Mouse (Mus musculus) brain, embryonic 14.5 days (tissue): Measurements from ENCODE around the gene BC049730. TPM values are rescaled to one million over a fixed set of nuclear protein-coding genes. Genes with fewer than 3 reads are reported as not detected.
"Not testable (repeated sequence)": the region's sequence is repeated elsewhere in the genome, so short reads cannot be mapped to it uniquely, and the experiment has no call there.

ENCODE experiments used
- DNase-seq: peaks from one replicate; pipeline ENCODE4 v3.0.0-alpha.2; 2011; ENCODE audit warnings: low read depth
- CTCF ChIP-seq: fragments of 200-500 bp; IDR thresholded peaks from 2 replicates; pipeline ENCODE4 v1.5.1; 2012; ENCODE audit warnings: inconsistent platforms, mild to moderate bottlenecking, moderate library complexity, borderline replicate concordance; ENCODE audit not compliant: insufficient read depth, insufficient read length; ENCODE audit errors: extremely low read depth
- POLR2A ChIP-seq: fragments of 200-500 bp; IDR thresholded peaks from 2 replicates; pipeline ENCODE4 v1.6.1; 2012; ENCODE audit warnings: mild to moderate bottlenecking, inconsistent platforms, borderline replicate concordance; ENCODE audit not compliant: poor library complexity, insufficient read depth, insufficient read length, severe bottlenecking; ENCODE audit errors: extremely low read depth
- polyA plus RNA-seq: library from polyadenylated mRNA; depleted of rRNA; stranded (reverse); fragments of >200 nt; gene quantifications from 2 replicates; pipeline ENCODE4 v1.2.3, GENCODE M21; 2012; rRNA removed

The BC049730 gene
- polyA plus RNA-seq, 1 experiment, result not detected

DNA sequence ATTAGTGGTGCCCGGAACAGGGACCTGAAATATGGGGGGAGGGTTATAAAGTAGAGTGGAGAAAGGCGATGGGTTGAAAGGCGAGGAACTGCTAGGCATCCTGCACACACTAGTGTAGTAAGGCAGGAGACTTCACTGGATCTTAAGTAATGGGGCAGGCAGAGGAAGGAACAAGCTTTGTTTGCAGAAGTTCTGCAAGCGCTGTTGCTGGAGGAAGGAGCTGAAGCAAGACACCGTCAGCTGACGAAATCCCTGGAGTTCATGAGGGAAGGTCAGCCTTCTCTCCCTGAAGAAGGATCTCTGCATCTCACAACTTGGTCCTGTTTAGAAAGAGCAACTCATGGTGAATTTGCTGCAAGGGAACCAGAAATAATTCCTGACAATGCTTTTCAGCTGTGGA is 6.0 kb downstream of the BC049730 start:
- no peak for TF ChIP-seq CTCF
- no peak for TF ChIP-seq POLR2A
- DNase-seq, result no peak

DNA sequence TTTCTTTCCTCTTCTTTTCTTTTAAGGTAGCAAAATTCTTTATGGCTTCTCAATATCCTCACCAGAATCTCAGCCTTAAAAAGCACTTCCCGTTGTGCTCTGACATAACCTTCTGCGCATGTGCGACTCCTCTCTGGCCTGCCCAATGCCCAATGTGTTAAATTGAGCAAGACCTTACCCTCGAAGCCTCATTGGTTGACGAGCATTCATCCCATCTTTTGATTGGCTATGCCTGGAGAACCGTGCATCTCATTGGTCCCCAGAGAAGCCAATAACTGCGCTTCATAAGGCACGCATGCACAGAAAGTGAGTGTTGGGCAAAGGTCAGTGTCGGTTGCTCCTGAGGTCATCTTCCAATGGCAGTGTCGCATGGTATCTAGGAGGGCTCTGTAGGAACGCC is 17.8 kb downstream of the BC049730 start, which contains the start of gene Gm4763:
Gene Gm4763, minus strand, starts transcription at position 101 of the 400 bp plus-strand sequence.
- DNase-seq, result not testable (repeated sequence)

DNA sequence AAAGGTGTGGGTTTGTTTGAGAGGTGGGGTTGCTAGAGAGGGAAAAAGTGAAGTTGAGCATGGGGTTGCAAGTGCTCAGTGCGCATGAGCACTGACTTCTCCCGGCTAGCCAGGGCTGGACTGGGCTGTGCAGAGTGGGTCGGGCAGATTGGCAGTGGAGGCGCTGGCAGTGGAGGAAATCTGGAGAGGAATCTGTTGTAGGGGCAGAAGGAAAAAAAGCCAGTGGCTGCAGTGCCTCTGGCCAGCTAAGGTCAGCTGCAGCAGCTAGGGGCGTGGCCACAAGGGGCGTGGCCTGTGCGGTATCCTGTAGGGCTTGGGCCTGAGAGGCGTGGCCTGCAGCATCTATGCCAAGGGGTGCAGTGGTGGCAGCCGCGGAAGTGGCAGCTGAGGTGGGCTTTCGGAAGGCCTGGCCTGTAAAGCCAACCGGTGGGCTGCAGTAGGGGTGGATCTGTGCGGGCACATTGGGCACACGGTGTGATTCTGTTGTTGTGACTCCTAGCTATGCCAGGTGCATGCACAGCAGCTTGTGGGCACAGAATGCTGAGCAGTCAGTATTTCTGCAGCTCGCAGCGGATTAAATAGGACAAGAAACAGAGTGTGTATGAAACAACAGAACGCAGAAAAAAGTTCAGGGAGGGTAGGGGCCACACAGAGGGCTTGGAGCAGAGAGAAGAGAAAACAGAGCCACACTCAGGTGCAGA is 27.1 kb downstream of the BC049730 start:
- no peak for TF ChIP-seq POLR2A
- TF ChIP-seq CTCF, result no peak
- peak; percentile 51 for DNase-seq

DNA sequence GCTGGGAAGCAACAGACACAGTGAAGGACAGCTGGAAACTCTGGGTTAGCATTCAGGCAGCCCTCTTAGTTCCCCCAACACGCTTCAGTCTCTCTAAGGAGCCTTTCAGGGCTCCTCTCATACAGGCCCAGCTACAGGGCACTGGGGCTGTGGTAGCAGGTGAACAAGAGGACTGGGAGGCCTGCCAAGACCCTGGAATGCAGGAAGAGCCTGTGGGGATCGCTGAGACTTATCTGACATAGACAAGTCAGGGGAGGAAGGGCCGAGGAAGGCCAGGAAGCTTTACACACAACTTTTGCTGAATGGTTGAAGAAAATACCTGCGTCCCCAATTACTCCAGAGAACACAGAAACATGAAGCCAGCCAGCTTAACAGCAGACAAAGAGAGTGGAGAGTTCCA is 41.7 kb downstream of the BC049730 start:
- DNase-seq, result peak; percentile 44
- TF ChIP-seq POLR2A, result no peak
- TF ChIP-seq CTCF, result no peak

DNA sequence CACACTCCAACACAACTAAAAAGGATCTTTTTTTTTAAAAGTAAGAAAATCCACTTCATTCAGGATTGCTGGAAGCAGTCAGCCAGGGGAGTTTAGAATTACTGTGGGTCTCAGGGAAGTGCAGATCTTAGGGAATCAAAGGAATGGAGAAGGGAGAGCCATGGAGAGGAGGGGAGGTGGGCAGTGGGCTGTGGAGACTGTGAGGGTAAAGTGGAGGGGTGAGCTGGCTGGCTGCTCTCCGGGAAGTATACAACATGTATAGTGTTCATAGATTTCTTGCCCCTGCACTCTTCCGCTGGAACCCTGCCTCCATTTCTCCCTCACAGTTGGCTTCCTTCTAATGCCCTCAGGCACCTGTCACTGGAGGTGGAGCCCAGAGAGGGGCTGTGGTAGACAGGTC is 42.6 kb downstream of the BC049730 start:
- no peak for DNase-seq
- TF ChIP-seq CTCF (no peak), POLR2A (no peak)

DNA sequence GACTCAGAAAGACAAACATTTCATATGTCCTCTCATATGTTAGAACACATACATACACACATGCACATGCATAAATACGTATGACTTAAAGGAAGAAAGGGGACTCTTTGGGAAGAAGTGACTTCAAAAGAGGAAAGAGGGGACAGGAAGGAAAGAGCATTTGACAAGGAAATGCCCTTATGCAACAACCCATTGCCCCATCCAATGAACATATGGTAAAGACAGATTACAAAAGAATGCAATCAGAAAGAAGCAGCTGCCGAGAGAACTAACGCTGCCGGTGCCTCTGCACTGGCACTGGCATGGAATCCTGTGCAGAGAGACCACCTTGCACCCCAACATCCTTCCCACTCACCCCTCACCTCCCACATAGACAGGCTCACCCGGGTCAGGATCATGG is 44.4 kb downstream of the BC049730 start:
- no peak for DNase-seq

DNA sequence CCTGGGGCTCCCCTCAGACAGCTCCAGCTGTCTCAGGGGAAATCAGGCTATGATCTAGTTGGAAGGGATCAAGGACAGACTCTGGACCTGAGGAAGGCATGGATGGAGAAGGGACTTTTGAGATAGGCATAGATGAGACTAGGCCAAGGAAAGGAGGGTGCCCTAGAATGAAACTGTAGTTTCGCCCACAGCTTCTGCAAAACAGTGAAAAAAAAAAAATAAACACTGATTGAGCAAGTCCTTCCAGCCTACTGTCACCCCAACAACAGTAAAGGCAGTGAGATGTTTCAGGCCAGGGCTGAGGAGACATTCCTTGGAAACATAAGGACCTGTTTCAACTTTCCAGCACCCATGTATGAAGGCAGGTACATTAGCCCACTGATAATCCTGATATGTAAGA is 49.5 kb downstream of the BC049730 start:
- no peak for TF ChIP-seq POLR2A
- TF ChIP-seq CTCF, result no peak
- DNase-seq, result no peak

More for the DNA sequence above, 44.4 kb downstream of the BC049730 start:
- TF ChIP-seq CTCF, result no peak
- no peak for TF ChIP-seq POLR2A

DNA sequence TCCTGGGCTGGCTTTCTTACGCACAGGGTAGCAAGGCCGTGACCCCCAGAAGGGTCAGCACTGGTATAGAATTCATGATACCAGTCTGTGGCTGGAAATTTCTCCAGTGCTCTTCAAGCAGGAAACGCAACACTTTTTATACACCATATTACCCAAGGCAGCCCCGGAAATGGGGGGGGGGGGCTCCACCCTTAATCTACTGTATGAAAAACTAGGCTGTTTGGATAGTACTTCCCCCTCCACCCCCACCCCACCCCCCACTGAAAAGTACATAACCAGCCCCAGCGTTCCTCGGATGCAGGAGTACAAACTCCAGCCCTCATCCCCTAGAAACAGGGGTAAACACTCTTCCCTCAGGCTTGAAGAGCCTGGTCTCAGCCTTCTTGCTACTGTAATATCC is 51.2 kb downstream of the BC049730 start, which contains the start of gene Cd177:
Gene Cd177, minus strand, starts transcription at position 101 of the 400 bp plus-strand sequence.
- no peak for DNase-seq
- TF ChIP-seq CTCF (no peak), POLR2A (no peak)

DNA sequence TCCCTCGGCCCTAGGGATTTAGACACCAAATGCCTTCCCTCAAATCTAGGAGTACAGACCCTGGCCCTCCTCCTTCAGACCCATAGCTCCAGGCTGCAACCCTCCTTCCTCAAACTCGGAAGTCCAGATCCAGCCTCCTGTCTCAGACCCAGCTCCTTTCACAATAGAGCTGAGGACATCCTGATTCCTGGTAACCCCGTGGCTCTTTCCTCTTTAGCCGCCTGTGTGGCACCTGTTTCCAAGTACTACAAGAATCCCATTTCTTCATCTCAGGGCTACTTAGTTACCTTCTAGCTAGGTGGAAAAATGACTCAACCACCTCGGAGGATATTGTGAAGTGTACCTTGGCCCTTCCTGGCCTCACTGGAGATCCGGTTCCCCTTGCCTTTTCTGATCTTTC is 52.1 kb downstream of the BC049730 start:
- TF ChIP-seq POLR2A (no peak), CTCF (no peak)
- no peak for DNase-seq

DNA sequence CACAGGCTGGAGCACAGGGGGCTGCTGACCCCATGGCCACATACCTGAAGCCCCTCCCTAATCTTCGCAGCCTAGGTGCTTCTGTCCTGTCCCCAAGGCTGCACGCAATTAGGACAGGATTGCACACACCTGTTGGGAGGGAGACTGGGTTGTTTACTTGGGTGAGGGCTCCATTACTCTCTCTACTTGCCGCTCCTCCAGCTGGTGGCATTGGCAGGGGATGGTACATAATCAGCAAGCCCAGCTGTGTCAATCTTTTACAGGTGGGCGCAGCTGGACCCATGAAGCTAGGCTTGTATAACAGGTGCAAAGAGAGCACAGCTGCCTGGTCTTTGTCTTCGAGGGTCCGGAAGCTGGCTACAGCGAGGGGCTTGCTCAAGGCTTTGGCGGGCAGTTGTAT is 53.5 kb downstream of the BC049730 start:
- TF ChIP-seq POLR2A (no peak), CTCF (no peak)
- DNase-seq, result no peak

Other genes starting within 250 kb of the BC049730 start
- 1.4 and 2.1 TPM in 2 replicates for gene Plaur, start 246.8 kb upstream of the BC049730 start, polyA plus RNA-seq
- gene Cadm4, start 227.2 kb upstream of the BC049730 start, polyA plus RNA-seq, result 178 and 268 TPM in 2 replicates
- gene Zfp428, start 202.2 kb upstream of the BC049730 start, polyA plus RNA-seq, result 269 and 420 TPM in 2 replicates
- not detected in 2 replicates for gene AC161166.1, start 196.8 kb upstream of the BC049730 start, polyA plus RNA-seq
- gene Irgq, start 178.6 kb upstream of the BC049730 start, polyA plus RNA-seq, result 55.4 and 66.4 TPM in 2 replicates
- gene Pinlyp, start 163.1 kb upstream of the BC049730 start, polyA plus RNA-seq, result 0.21 and 0.34 TPM in 2 replicates
- 71.6 and 84.1 TPM in 2 replicates for gene Xrcc1, start 163.0 kb upstream of the BC049730 start, polyA plus RNA-seq
- 14.4 and 18.8 TPM in 2 replicates for gene Ethe1, start 121.7 kb upstream of the BC049730 start, polyA plus RNA-seq
- gene Zfp575, start 121.6 kb upstream of the BC049730 start, polyA plus RNA-seq, result 4.8 and 9.6 TPM in 2 replicates
- 0.30 and 0.59 TPM in 2 replicates for gene Phldb3, start 98.5 kb upstream of the BC049730 start, polyA plus RNA-seq
- 1.8 and 2.9 TPM in 2 replicates for gene Lypd3, start 72.7 kb upstream of the BC049730 start, polyA plus RNA-seq
- not detected in 2 replicates for gene Tex101, start 32.6 kb upstream of the BC049730 start, polyA plus RNA-seq
- not detected in 2 replicates for gene Gm4763, start 17.7 kb downstream of the BC049730 start, polyA plus RNA-seq
- gene Cd177, start 51.1 kb downstream of the BC049730 start, polyA plus RNA-seq, result 0.15 and 0.19 TPM in 2 replicates
- gene Ceacam10, start 68.0 kb downstream of the BC049730 start, polyA plus RNA-seq, result 0.19 and 0.24 TPM in 2 replicates
- gene Gm9844, start 153.0 kb downstream of the BC049730 start, polyA plus RNA-seq, result 42.6 and 58.0 TPM in 2 replicates
- gene Lypd4, start 160.7 kb downstream of the BC049730 start, polyA plus RNA-seq, result 0.08 TPM in 1 of 2 replicates, not detected in the other
- 0.08 and 0.11 TPM in 2 replicates for gene Dmrtc2, start 160.8 kb downstream of the BC049730 start, polyA plus RNA-seq
- gene Rps19, start 175.1 kb downstream of the BC049730 start, polyA plus RNA-seq, result 624 and 715 TPM in 2 replicates
- 0.31 and 0.67 TPM in 2 replicates for gene Cd79a, start 188.1 kb downstream of the BC049730 start, polyA plus RNA-seq
- gene Arhgef1, start 193.7 kb downstream of the BC049730 start, polyA plus RNA-seq, result 196 and 264 TPM in 2 replicates
- 5.9 and 11.2 TPM in 2 replicates for gene Gm4881, start 235.3 kb downstream of the BC049730 start, polyA plus RNA-seq